9 mouse cellular contexts compared by ENCODE assay signal in the genomic region with DNA sequence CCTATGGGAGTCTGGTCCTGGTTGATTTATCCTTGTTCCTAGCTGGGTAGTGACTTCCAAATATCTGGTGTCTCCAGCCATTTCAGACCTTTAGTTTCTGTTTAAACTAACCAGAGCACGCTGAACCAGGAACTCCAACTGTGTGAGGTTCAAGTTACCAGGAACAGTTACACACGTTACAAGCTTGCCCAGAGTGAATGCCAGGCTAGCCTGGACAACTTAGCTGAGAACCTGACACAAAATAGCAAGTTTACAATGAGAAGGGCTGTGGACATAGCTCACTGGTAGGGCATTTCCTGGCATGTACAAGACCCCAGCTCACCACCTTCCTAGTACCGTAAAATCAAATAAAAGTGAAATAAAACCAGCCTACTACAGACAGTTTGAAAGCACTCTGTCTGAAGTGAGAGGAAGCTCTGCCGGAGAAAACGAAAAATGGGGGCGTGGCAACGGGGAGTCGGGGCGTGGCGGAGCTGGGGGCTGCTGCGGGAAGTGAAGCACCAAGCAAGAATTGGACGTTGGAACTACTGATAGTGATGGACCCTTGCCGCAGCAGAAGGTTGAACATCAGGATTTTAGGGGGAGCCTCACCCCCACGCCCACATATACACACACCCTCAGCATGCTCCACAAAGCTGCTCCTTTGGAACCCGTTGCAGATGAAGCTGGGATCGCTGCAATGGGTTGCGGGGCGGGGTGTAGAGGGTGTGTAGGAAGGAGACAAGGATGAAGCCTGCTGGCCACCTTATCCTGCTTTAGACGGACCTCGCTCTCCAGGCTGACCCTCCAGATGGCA.
A peak's percentile ranks its signal among the peaks of the same experiment; 100 is the strongest.
DNase-seq lines count a peak whose midpoint lies in the region; ATAC-seq and TF ChIP-seq lines count a peak whose summit lies in the region.
"Had no signal": no experiment of that assay in that cellular context is flagged by ENCODE, and none has a peak within 500 bp of the region (broad histone marks: within the 10 kb centered on the region; RNA-seq: fewer than 3 reads in every experiment).

No protein-coding gene starts in this region.

- 0 out of 2 replicates have a peak, but pooled peaks cover 4% of the 10 kb centered on the region for H3K27me3 ChIP-seq in intestine, postnatal 0 days (replicated peaks; ENCODE audit: control insufficient read depth, insufficient read depth, low read length)
- H3K27me3 ChIP-seq: CH12.LX had no signal

- H3K4me3 ChIP-seq in bone marrow macrophage, adult 2 months (ENCODE audit: insufficient read depth, low read length) = peak overlapping the region; percentile 26
- peak overlapping the region; percentile 29 for H3K4me3 ChIP-seq in intestine, postnatal 0 days (ENCODE audit: low read depth, low read length)

- H3K9me3 ChIP-seq in intestine, postnatal 0 days (ENCODE audit: control insufficient read depth) = no peaks in the 10 kb centered on the region

- TF ChIP-seq POLR2A in bone marrow macrophage, adult 2 months (IDR thresholded peaks at IDR 0.05; ENCODE audit: borderline replicate concordance, low read depth, low read length) = no peak

- WGBS in intestine, postnatal 0 days = 3% methylated on average over 20 of the region's 20 CpGs

- H3K4me1 ChIP-seq in bone marrow macrophage, adult 2 months (ENCODE audit: control insufficient read depth, insufficient read depth, low read length) = peaks cover 4% of the 10 kb centered on the region; the same call in 1 of the 2 replicates
- no peaks in the 10 kb centered on the region for H3K4me1 ChIP-seq in intestine, postnatal 0 days (replicated peaks; ENCODE audit: control insufficient read depth, insufficient read depth, low read length)

- TF ChIP-seq CTCF in bone marrow macrophage, adult 2 months (IDR thresholded peaks at IDR 0.05; ENCODE audit: low read depth, low read length) = no peak
- no peak for TF ChIP-seq CTCF in intestine, postnatal 0 days (IDR thresholded peaks at IDR 0.05; ENCODE audit: low read depth)

- H3K9ac ChIP-seq in intestine, postnatal 0 days (ENCODE audit: low read depth, low read length) = no peak overlapping the region

- ATAC-seq in intestine, postnatal 0 days = no peak

- peak; percentile 16 for DNase-seq in gastrocnemius, adult 18-20 months (ENCODE audit: low spot score)
- no peak for DNase-seq in gastrocnemius, adult 8-10 months (ENCODE audit: low spot score in 2 of 2)
- DNase-seq in gastrocnemius, postnatal 36 days = peak; percentile 10 to 19
- peak; percentile 3 for DNase-seq in lung, postnatal 25 days (ENCODE audit: low spot score)
- DNase-seq in spleen, postnatal 10 days (ENCODE audit: low spot score in 2 of 2) = peak; percentile 6 to 63
- DNase-seq in left cerebral cortex, postnatal 14 days (ENCODE audit: low spot score in 2 of 2) = no peak

- intact Hi-C loops in gastrocnemius, postnatal 36 days (cut with DNase I) = no loop called here
- intact Hi-C loops in left cerebral cortex, postnatal 14 days (cut with DNase I) = loop anchor here (5.0 kb wide), 1 partner anchor 239 kb away; the partner anchor contains the start of gene Lrfn2

- no peaks in the 10 kb centered on the region for H3K36me3 ChIP-seq in intestine, postnatal 0 days (ENCODE audit: control insufficient read depth, insufficient read depth)

- peak overlapping the region; percentile 67 for H3K4me2 ChIP-seq in intestine, postnatal 0 days (replicated peaks; ENCODE audit: low read depth)

- no peak overlapping the region for H3K27ac ChIP-seq in bone marrow macrophage, adult 2 months (ENCODE audit: insufficient read depth, low read depth, low read length)
- no peak overlapping the region for H3K27ac ChIP-seq in intestine, postnatal 0 days (ENCODE audit: low read depth, low read length)

Comparison
In these comparisons a context has a peak if more than half of its experiments do, and no peak if none do; other contexts are left out.
1. DNase-seq: peak in gastrocnemius, adult 18-20 months (single experiment), gastrocnemius, postnatal 36 days (2 of 2), lung, postnatal 25 days (single experiment) and spleen, postnatal 10 days (2 of 2); none in gastrocnemius, adult 8-10 months (0 of 2) and left cerebral cortex, postnatal 14 days (0 of 2).